Mouse (Mus musculus) left cerebral cortex, postnatal 36 days (tissue): ENCODE measurements at regions not wholly inside any gene's neighbourhood (a gene's known extent, or its start where the extent isn't known, plus 50 kb on each side); places are given as distances from the start of the nearest gene placed in this dataset.

Experiments used
- DNase-seq, 2 experiments: peaks; one replicate each; pipeline ENCODE4 v3.0.0; 2021 to 2022; ENCODE audit warnings: low spot score in 2 of 2, mixed read lengths in 1 of 2
- intact Hi-C: fragments of 180-260 bp; cut with DNase I; formaldehyde crosslinking; loops from one replicate; pipeline ENCODE4 v1.15.1; 2025

DNA sequence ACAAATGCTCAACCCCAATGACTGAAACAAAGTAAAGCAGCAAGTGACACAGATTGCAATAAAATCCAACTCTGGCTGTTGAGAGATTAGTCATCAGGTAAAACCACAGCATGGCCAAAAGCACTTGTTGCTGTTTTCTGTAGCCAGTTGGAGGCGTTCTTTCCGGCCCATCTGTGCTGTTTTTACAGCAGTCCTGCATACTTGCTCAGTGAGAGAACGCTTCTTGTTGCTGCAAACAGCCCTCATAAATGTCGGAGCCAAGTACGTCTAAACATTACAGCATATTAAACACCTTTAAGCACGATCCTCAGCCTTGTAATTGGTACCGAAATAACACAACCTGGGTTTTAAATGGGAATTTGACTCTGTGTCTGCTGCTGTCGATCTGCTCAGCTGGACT is 65.6 kb upstream of the Hs3st3a1 start:
- peak; percentile 13 to 19 for DNase-seq
- intact Hi-C loops, result no loop called here

DNA sequence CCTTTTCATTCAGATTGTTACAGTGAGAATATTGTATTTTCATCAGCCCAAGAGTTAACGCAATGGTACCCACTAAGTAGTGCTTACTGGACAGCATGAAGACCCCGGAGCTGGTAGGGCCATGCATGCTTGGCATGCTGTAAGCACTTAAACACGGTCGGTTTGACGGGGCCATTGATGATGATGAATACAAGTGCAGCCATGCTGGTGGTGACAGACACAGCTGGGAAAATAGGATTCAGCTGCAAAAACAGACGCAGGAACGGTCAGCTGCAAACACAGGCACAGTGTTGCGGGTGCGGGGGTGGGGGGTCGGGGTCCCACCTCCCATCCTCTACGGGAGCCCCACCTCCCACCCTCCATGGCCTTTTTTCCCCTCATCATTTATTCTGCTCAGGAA is 99.7 kb upstream of the Hs3st3a1 start:
- intact Hi-C loops, result no loop called here
- no peak for DNase-seq

DNA sequence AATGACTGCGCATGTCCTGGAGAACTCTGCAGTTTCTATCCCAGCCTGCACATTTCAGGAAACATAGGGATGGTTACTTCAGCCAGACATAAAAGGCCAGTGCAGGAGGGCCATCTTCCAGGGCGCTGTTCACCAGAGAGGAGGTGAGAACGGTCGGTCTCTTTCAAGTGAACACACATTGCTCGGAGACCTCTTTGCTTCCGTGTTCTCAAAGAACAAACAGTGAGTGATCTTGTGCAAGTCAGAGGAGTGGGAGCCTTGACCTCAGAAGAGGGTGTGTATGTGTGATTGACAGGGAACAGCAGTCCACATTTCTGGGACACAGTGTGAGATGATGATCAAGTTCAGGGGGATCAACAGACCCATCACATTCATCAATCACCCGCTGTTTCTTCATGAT is 102.7 kb upstream of the Hs3st3a1 start:
- no peak for DNase-seq
- intact Hi-C loops, result no loop called here

DNA sequence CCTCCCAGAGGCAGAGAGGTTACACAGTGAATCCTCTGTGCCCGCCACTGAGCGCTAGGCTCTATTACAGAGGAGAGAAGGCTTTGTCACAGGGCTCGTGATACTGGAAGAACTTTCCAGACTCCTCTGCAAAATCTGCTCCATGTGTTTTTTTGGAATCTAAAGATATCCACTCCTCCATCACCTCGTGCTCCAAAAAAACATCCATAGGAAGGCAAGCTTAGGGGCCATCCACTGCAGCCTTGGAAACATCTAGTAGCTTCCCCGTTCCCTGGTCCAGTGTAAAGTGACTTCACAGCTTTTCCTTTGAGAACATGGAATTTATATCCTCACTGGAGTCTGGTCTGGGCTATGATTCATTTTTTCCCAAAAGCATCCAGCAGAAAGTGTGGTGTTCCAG is 103.3 kb upstream of the Hs3st3a1 start:
- DNase-seq, result peak; percentile 57 to 60
- intact Hi-C loops, result no loop called here

DNA sequence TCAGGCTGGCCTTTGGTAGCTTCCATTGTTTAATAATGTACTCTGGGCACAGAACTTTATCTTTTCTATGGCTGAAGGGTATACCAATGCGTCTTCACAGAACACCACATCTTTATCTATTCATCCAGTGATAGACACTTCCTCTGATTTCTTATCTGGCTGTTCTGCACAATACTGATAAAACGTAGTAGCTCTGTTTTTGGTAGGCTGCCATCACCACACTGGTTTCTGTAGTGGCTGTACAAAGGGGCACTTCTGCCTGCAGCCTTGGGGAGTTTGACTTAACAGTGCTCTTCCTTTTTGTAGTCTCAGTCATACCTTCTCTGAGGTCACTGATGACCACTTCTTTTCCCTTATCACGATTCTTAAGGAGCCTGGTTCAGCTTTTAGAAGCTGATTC is 106.0 kb upstream of the Hs3st3a1 start:
- intact Hi-C loops, result no loop called here
- DNase-seq, result no peak

DNA sequence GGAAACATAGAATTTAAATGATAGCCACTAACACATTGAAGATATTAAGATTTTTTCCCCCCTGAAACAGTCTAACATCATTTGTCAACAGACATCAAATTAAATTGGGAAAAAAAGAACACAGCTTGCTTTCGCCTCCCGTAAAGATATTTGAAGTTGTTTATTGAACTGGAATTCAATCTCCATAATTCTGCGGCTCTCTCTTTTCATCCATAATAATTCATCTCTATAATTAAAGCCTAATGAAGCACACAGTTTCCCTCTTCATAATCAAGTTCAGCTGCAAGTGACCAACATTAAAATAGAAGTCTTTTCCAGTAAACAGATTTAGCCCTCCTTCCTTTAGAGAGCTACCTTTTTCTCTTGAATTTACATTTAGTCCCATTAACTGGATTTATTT is 107.4 kb upstream of the Hs3st3a1 start:
- no peak for DNase-seq
- intact Hi-C loops, result no loop called here

DNA sequence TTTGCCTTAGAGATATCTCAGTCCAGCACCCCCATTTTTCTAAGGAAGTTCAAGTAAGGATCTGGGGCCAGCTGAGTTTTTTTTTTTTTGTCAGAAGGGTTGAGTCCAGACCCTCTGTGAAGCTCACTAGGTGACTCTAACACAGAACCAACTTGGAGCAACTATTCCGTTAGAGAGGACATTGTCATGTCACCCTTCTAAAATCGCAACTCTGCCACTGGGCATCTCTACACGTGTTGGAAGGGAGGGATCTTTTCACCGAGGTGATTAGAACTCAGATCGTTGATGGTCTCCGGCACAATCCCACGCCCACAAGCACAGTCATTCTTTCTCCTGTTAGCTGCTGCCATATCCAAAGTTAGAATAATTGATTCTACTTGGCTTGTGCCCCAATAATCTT is 108.5 kb upstream of the Hs3st3a1 start:
- intact Hi-C loops, result no loop called here
- no peak for DNase-seq

DNA sequence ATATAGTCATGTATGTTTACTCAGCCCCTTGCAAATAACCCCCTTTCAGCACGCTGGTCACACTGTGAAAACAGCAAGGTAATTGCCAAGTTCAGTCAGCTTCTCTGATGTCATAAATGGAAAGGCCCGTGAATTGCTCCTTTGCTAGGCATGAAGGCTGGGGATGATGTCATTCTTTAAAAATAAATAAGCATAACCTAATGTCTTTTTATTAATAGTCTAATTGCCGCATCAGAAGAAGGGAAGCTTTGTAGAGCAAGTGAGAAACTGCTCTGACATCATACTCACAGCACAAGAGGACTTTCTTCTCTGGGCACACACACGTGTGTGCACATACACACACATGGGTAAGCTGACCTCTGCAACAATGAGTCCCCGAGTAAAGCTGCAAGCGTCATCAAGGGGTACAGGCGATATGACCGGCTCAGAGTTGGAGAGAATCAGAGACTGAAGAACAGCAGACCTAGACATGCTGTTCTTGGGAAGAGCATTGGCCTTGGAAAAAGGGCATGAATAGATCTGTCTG is 113.2 kb upstream of the Hs3st3a1 start:
- DNase-seq, result no peak
- intact Hi-C loops, result no loop called here

DNA sequence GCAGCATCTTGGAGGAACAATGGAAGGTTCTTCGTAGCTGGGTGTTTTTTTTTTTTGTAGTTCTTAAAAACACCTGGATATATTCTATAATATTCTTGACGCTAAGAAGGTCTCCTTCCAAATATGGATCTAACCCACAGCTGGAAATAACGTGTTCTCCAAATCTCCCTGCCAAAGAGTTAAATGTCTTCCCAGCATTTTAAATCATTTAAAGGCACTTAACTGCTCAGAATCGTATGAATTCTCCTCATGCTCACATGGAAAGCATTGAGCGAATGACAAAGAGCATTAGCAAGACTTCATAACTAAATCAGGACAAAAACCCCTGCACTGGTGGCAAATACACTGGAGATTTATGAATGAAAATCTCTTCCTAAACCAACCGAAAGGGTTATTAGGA is 117.7 kb upstream of the Hs3st3a1 start:
- intact Hi-C loops, result no loop called here
- DNase-seq, result no peak

DNA sequence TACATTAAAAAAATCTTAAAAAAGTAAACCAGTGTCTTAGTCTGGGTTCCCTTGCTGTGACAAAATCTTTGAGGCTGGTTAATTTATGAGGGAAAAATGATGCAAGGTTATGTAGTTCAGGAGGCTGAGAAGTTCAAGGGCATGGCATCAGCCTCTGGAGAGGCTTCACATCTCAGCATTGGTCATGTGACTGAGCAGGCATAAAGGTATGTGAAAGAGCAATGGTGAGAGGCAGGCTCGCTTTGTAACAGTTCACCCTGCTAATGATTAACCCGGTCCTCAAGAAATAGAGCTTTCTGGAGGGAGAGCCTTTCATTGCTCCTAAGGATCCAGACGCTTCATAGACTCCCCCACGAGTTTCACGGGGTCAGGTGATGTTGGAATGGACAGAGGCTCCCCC is 120.1 kb upstream of the Hs3st3a1 start:
- intact Hi-C loops, result no loop called here
- no peak for DNase-seq

DNA sequence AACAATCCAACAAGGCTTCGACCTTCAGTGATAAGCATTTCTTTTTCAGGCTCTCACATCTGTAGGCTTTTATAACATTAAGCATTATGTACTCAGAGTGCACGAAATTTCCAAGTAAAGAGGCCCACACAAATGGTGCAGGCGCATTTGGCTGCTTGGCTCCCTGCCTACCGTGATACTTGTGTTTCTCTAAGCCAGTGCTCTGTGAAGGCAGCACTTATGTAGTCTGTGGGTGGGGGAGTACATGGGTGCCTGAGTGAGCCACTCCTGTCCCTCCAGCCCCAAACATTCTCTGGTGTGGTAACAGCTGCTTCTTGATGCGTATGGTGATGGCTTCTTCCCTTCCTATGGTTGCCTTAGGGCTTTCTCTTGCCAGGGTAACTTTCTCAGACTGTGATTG is 121.9 kb upstream of the Hs3st3a1 start:
- DNase-seq, result no peak

DNA sequence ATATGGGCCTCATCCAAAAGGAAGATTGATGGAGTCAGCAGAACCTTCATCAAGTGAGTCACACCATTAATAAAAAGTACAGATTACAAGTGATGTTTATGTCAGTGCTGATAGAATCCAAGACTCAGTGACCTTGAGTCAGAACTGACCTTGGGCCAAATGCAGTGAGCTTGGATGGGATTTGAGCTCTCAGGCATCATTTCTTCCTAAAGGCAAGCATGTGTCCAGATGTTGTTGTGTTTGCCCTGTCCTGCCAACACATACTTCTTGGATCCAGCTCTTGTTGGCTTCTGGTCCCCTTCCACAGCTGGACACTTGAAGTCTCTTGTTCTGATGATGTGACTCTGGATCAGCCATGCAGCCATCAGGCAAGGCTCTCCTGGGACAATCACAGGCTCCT is 125.3 kb upstream of the Hs3st3a1 start:
- intact Hi-C loops, result no loop called here
- no peak for DNase-seq

More for the DNA sequence above, 121.9 kb upstream of the Hs3st3a1 start:
- intact Hi-C loops, result no loop called here

DNA sequence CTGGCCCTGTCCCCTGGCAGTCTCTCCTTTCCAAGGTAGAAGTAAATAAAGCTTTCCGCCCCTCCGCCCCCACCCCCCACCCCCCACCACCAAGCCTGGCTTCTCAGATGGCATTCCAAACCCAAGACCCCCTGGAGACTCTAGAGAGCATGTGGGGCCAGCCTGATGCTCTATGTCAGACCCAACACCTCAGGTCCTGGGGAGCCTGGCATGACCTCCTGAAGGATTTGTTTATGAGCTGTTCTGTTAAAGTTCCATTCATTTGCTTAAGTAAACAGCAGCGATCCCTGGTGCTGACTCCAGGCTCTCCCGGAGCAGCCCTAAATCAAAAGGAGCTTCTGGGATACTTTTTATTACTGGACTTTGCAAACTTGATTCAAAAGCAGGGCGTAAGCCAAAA is 137.3 kb upstream of the Hs3st3a1 start:
- intact Hi-C loops, result no loop called here
- DNase-seq, result no peak

DNA sequence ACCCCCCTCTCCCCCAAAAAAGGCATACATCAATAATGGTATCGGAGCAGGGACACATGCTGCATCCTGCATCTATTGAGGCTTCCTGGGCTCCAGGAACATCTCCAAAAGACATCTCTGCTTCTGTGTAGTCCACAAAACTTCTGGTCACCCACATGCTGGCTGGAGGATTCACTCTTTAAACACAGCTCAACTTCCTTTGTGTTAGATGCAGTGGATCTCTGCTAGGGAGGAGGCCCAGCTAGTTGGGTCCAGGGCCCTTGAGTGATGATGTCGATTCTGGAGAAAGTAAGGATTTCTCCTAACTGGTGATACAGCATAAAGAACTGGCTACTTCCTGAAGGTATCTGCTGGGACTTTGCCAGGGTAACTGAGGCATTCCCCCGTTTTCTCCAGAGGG is 146.9 kb upstream of the Hs3st3a1 start:
- intact Hi-C loops, result no loop called here
- no peak for DNase-seq

DNA sequence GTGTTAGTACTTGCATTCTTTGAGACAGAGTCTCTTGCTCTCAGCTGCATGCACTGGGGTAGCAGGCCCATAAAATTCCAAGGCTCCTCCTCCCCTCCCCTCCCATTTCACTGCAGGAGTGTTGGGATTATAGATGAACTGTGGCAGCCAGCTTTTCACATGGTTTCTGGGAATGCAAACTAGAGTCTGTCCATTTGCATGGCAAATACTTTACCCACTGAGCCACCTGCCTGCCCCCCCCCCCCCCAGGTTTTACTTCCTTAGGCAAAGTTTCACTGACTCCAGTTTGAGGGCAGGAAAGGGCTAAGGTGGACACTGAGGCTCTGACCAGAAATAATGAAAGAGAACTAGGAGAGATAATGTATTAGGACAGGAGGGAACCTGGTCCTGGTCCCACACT is 147.6 kb upstream of the Hs3st3a1 start:
- DNase-seq, result no peak
- intact Hi-C loops, result no loop called here

DNA sequence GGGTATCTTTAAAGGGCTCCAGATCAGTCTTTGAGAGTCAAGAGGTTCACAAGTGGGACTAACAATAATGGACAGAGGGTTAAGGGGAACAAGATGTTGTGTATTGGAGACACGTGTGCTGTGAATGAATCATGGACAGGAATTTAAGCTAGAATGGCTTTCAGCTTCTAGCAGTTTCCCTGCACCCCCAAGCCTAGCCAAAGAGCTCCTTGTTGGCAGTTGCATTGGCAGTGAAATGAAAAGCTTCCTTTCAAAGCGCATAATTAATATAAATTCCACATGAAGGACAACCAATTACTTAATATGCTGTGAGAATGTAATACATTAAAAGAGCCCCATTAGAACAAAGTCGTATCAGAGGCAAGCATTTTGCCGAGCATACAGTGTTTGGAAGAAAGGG is 153.4 kb upstream of the Hs3st3a1 start:
- DNase-seq, result no peak
- intact Hi-C loops, result no loop called here

DNA sequence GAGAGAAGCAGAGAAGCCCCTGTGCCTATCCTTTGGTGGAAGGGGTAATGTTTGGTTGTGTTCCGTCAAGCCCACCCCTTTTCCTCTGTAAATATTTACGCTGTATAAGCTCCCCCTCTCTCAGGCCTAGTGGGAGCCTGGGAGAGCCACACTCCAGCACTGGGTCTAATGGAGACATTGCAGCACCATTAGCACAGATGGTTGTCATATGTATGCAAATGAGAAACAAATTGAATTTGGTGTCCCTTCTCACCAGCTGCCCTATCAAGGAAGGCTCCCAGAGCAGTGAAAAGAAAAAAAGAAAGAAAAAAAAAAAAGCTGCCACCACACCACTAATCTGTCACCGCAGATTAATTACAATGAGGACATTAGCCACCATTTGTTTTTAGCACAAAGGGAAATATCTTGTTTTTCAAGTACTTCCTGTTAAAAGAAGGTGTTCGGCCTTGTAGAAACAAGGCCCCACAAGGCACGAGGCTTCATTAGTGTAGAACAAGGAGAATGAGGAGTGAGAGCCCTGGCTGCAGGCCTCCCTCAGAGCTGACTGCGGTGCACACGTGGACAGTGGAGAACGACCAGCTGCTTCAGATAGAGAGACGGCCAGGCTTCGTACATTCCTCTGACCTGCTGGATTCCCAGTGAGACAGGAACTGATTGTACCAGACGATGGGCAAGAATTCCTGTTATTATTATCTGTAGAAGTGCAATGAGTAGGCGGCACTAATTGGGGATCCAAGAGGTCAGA is 156.7 kb upstream of the Hs3st3a1 start:
- no peak for DNase-seq
- intact Hi-C loops, result no loop called here

DNA sequence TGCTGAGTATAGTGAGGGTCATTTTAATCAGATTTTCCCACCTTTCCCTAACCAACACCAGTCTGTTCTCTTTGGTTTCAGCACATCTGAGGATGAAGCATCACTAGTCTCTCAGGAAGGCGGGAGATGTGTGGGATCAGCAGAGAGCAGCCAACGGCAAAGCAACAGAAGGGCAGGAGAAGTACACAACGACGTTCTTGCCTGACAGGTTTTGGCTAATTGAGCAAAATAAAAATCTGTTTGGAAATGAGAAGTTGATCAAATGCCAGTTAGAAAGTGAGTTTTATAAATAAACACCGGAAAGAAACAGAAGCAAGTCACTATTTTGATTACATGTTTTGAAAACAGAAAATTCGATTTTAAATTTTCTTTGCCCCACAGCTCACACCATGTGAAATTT is 161.4 kb upstream of the Hs3st3a1 start:
- DNase-seq, result no peak
- intact Hi-C loops, result no loop called here

DNA sequence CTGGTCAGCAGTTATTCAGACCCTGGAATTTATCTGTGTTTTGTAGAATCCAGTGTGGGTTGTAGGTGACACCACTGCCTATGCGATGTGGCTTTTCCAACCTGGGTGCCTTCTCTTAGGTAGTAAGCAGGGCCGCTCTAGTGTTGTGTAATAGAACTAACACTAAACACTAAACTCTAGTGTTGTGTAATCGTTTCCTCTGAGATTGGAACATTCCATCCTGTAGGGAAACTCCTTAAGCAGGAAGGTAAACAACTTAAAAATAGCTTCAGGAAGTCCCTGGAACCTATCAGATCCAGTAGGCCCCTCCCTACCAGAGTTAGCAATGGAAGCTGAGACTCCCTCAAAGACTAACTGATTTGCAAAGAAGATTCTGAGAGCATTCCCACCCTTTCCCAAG is 161.9 kb upstream of the Hs3st3a1 start:
- intact Hi-C loops, result no loop called here
- DNase-seq, result no peak

DNA sequence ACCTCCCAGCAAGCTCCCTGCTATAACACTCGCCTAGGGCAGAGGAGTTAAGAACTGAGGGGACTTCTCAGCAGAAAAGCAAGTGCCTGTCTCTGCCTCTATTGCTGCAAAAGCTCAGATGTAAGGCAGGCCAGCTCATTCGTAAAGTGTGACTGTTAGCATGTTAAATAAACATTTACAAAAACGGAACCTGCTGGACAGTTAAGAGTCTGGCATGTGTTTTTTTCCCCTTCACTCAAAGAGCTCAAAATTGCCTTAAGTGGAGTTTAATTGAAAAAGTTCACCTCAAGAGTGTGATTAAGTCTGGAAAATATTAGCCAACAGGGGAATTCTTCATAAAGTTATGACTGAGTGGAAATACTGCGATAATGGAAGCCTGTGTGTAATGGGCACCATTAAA is 167.0 kb upstream of the Hs3st3a1 start:
- intact Hi-C loops, result no loop called here
- no peak for DNase-seq

DNA sequence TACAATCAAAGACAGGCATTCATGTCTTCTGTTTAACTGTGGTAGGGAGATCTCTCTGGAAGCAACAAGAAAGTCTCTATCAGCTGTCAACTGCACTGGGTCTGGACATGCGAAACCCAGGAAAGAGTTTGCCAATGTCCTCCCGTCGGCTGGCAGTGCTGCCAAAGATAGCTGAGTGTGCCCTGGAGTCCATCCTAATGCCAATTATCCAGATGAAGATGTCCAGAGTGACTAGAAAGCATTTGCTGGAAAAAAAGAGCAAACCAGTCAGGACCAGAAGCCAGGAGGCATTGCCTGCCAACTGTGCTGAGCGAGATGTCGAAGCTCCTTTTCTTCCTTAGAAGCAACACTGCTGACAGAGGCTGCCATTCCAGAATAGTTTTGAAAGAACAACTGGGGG is 167.6 kb upstream of the Hs3st3a1 start:
- DNase-seq, result no peak
- intact Hi-C loops, result no loop called here
